Mouse (Mus musculus): ENCODE measurements around the gene Eftud2. TPM values are rescaled to one million over a fixed set of nuclear protein-coding genes. Genes with fewer than 3 reads are reported as not detected.

Eftud2 gene
- total and polyA plus RNA-seq, 3 experiments: 135 to 403 (median 216) TPM

GRCm38 (mm10) chr11:102826476-102826875 is 54.3 kb downstream of the Eftud2 start:
- H3K27me3 ChIP-seq (replicated peaks): peaks cover 39% of the 10 kb centered on the region
- peaks cover 7% of the 10 kb centered on the region for H3K9me3 ChIP-seq (replicated peaks; ENCODE audit: low read length)
- no peak overlapping the region for H3K4me2 ChIP-seq (ENCODE audit: insufficient read depth, low read depth, poor library complexity, severe bottlenecking)
- peaks cover 3 to 5% of the 10 kb centered on the region in 2 experiments; a peak in 3 of 4 replicates for H3K4me1 ChIP-seq (ENCODE audit: control insufficient read depth in 1 of 2, insufficient read depth in 2 of 2)
- in situ Hi-C loops (cut with MboI; ENCODE audit: low pct_ligation_motif_present, low pct_unique_long_range_greater_than_20kb, low sequenced_read_pairs): no loop called here
- no peak overlapping the region for H3K4me3 ChIP-seq (replicated peaks in 1 of 3; ENCODE audit: low read depth in 2 of 3, low read length in 2 of 3, poor library complexity in 1 of 3)
- dilution Hi-C loops (cut with MboI; ENCODE audit: extremely low pct_ligation_motif_present, extremely low pct_unique_long_range_greater_than_20kb, low sequenced_read_pairs): no loop called here
- no peaks in the 10 kb centered on the region for H3K79me2 ChIP-seq (replicated peaks; ENCODE audit: control insufficient read depth, extremely low read depth, insufficient read depth, poor library complexity, severe bottlenecking)
- no peak overlapping the region for H3K27ac ChIP-seq (ENCODE audit: insufficient read depth, low read depth)
- TF ChIP-seq SMC3 (IDR thresholded peaks at IDR 0.05; ENCODE audit: low read depth, low read length): no peak
- no peak for TF ChIP-seq CHD1 (IDR thresholded peaks at IDR 0.05; ENCODE audit: low read depth, low read length)
- TF ChIP-seq ETS1 (conservative IDR thresholded peaks at IDR 0.05; ENCODE audit: low read depth, low read length): no peak
- TF ChIP-seq MYC (IDR thresholded peaks at IDR 0.05; ENCODE audit: low read depth, low read length): no peak
- no peak for TF ChIP-seq MEF2A (IDR thresholded peaks at IDR 0.05; ENCODE audit: borderline replicate concordance, low read depth, low read length)
- TF ChIP-seq HCFC1 (IDR thresholded peaks at IDR 0.05; ENCODE audit: low read depth, low read length): no peak
- no peak for TF ChIP-seq POLR2A (IDR thresholded peaks at IDR 0.05; ENCODE audit: low read depth, low read length)
- no peak for TF ChIP-seq ZC3H11A (IDR thresholded peaks at IDR 0.05; ENCODE audit: low read depth, low read length)
- no peak for TF ChIP-seq MAFK (IDR thresholded peaks at IDR 0.05; ENCODE audit: insufficient replicate concordance, low read length)
- no peak for TF ChIP-seq RAD21 (IDR thresholded peaks at IDR 0.05; ENCODE audit: low read depth, low read length)
- TF ChIP-seq UBTF (IDR thresholded peaks at IDR 0.05; ENCODE audit: low read depth, low read length): no peak
- no peak for TF ChIP-seq NRF1 (IDR thresholded peaks at IDR 0.05; ENCODE audit: low read depth, low read length)
- TF ChIP-seq ZNF384 (IDR thresholded peaks at IDR 0.05; ENCODE audit: low read depth, low read length): no peak
- DNase-seq (ENCODE audit: extremely low read depth): no peak
- no peaks in the 10 kb centered on the region for H3K36me3 ChIP-seq (replicated peaks in 1 of 2; ENCODE audit: control insufficient read depth in 1 of 2, insufficient read depth in 1 of 2, low read length in 1 of 2)
- no peak overlapping the region for H3K9ac ChIP-seq (ENCODE audit: insufficient read depth, low read depth)

- dilution Hi-C loops (cut with MboI; ENCODE audit: extremely low pct_ligation_motif_present, extremely low pct_unique_long_range_greater_than_20kb, low sequenced_read_pairs) (no loop called here), in situ Hi-C loops (cut with MboI; ENCODE audit: low pct_ligation_motif_present, low pct_unique_long_range_greater_than_20kb, low sequenced_read_pairs) (no loop called here)
- Histone ChIP-seq H3K4me3 (replicated peaks in 1 of 3; ENCODE audit: low read depth in 2 of 3, low read length in 2 of 3, poor library complexity in 1 of 3) (no peak overlapping the region), H3K79me2 (replicated peaks; ENCODE audit: control insufficient read depth, extremely low read depth, insufficient read depth, poor library complexity, severe bottlenecking) (no peaks in the 10 kb centered on the region), H3K27ac (ENCODE audit: insufficient read depth, low read depth) (no peak overlapping the region), H3K36me3 (replicated peaks in 1 of 2; ENCODE audit: control insufficient read depth in 1 of 2, insufficient read depth in 1 of 2, low read length in 1 of 2) (no peaks in the 10 kb centered on the region), H3K27me3 (replicated peaks) (peaks cover 66% of the 10 kb centered on the region), H3K9me3 (replicated peaks; ENCODE audit: low read length) (peaks cover 10% of the 10 kb centered on the region), H3K4me2 (ENCODE audit: insufficient read depth, low read depth, poor library complexity, severe bottlenecking) (no peak overlapping the region), H3K9ac (ENCODE audit: insufficient read depth, low read depth) (no peak overlapping the region), H3K4me1 (ENCODE audit: control insufficient read depth in 1 of 2, insufficient read depth in 2 of 2) (no peaks in the 10 kb centered on the region)
- no peak for TF ChIP-seq ZNF384 (IDR thresholded peaks at IDR 0.05; ENCODE audit: low read depth, low read length)
- no peak for TF ChIP-seq USF1 (IDR thresholded peaks at IDR 0.05; ENCODE audit: low read depth, low read length)
- no peak for TF ChIP-seq RCOR1 (conservative IDR thresholded peaks at IDR 0.05; ENCODE audit: low read depth, low read length)
- TF ChIP-seq USF2 (conservative IDR thresholded peaks at IDR 0.05; ENCODE audit: low read depth, low read length): no peak
- TF ChIP-seq ZKSCAN1 (IDR thresholded peaks at IDR 0.05; ENCODE audit: borderline replicate concordance, low read depth, low read length): no peak
- TF ChIP-seq ELF1 (IDR thresholded peaks at IDR 0.05; ENCODE audit: low read depth, low read length): no peak
- no peak for TF ChIP-seq SIN3A (IDR thresholded peaks at IDR 0.05; ENCODE audit: low read length)
- no peak for TF ChIP-seq POLR2AphosphoS2 (IDR thresholded peaks at IDR 0.05; ENCODE audit: low read depth, low read length)
- no peak for TF ChIP-seq IRF4 (IDR thresholded peaks at IDR 0.05; ENCODE audit: low read depth, low read length)
- no peak for TF ChIP-seq POLR2A (IDR thresholded peaks at IDR 0.05; ENCODE audit: low read depth, low read length)
- no peak for TF ChIP-seq TCF12 (IDR thresholded peaks at IDR 0.05; ENCODE audit: low read depth, low read length)
- TF ChIP-seq MAZ (IDR thresholded peaks at IDR 0.05; ENCODE audit: low read depth, low read length): no peak
- no peak for TF ChIP-seq JUND (conservative IDR thresholded peaks at IDR 0.05; ENCODE audit: low read depth, low read length)
- TF ChIP-seq ZMIZ1 (IDR thresholded peaks at IDR 0.05; ENCODE audit: low read depth, low read length): no peak
- no peak for TF ChIP-seq NRF1 (IDR thresholded peaks at IDR 0.05; ENCODE audit: low read depth, low read length)
- no peak for TF ChIP-seq JUN (IDR thresholded peaks at IDR 0.05; ENCODE audit: insufficient read depth, low read depth, low read length)
- no peak for TF ChIP-seq GABPA (IDR thresholded peaks at IDR 0.05; ENCODE audit: insufficient replicate concordance, low read depth, low read length)
- no peak for TF ChIP-seq MEF2A (IDR thresholded peaks at IDR 0.05; ENCODE audit: borderline replicate concordance, low read depth, low read length)
- no peak for TF ChIP-seq MAFK (IDR thresholded peaks at IDR 0.05; ENCODE audit: insufficient replicate concordance, low read length)
- peak; percentile 29 for DNase-seq (ENCODE audit: extremely low read depth)
Measured at GRCm38 (mm10) chr11:102821231-102821630, 59.6 kb downstream of the Eftud2 start.
